Mouse (Mus musculus) liver, postnatal 0 days (tissue): ENCODE data around the gene Atg5. TPM values are rescaled to one million over a fixed set of nuclear protein-coding genes. Genes with fewer than 3 reads are reported as not detected.

Experiments used
- ATAC-seq: fragments of 200-750 bp; cut with Nextera tagmentation; 2 replicates; pipeline ENCODE4 v1.8.0; 2017; ENCODE audit warnings: mild to moderate bottlenecking, moderate library complexity
- DNase-seq: peaks from one replicate; pipeline ENCODE4 v3.0.0-alpha.2; 2016
- H3K27ac ChIP-seq: fragments of 300-500 bp; sonication (generic); 2 replicates; pipeline ENCODE4 v1.5.1; 2014; ENCODE audit warnings: antibody characterized with exemption, moderate library complexity, mild to moderate bottlenecking, low read depth
- H3K27me3 ChIP-seq: fragments of 300-500 bp; sonication (generic); 2 replicates; pipeline ENCODE4 v1.6.1; 2014; ENCODE audit warnings: low read length, control low read depth, mixed read lengths; ENCODE audit not compliant: insufficient read depth
- H3K36me3 ChIP-seq: fragments of 300-500 bp; sonication (generic); replicated peaks from 2 replicates; pipeline ENCODE4 v1.6.1; 2014; ENCODE audit warnings: mild to moderate bottlenecking, control low read depth, low read length, moderate library complexity, mixed read lengths; ENCODE audit not compliant: insufficient read depth
- H3K4me1 ChIP-seq: fragments of 300-500 bp; sonication (generic); 2 replicates; pipeline ENCODE4 v1.6.1; 2014; ENCODE audit warnings: antibody characterized with exemption, mild to moderate bottlenecking, control low read depth; ENCODE audit not compliant: insufficient read depth
- H3K4me2 ChIP-seq: fragments of 300-500 bp; sonication (generic); 2 replicates; pipeline ENCODE4 v1.6.1; 2014; ENCODE audit warnings: low read depth, mild to moderate bottlenecking, low read length, moderate library complexity, mixed read lengths
- H3K4me3 ChIP-seq: fragments of 300-500 bp; sonication (generic); 2 replicates; pipeline ENCODE4 v1.5.1; 2014; ENCODE audit warnings: low read depth, low read length
- H3K9ac ChIP-seq: fragments of 300-500 bp; sonication (generic); replicated peaks from 2 replicates; pipeline ENCODE4 v1.6.1; 2014; ENCODE audit warnings: mild to moderate bottlenecking, moderate library complexity
- H3K9me3 ChIP-seq: fragments of 300-500 bp; sonication (generic); 2 replicates; pipeline ENCODE4 v1.6.1; 2016; ENCODE audit warnings: mild to moderate bottlenecking, control low read depth, low read length, mixed read lengths
- CTCF ChIP-seq: sonication (generic); IDR thresholded peaks from 2 replicates; pipeline ENCODE4 v1.5.1; 2016; ENCODE audit warnings: antibody characterized with exemption, low read depth
- EP300 ChIP-seq: IDR thresholded peaks from 2 replicates; pipeline ENCODE4 v1.6.1; 2016; ENCODE audit warnings: antibody characterized with exemption, low read depth, mild to moderate bottlenecking
- WGBS: fragments of 180-500 bp; shearing (Covaris S2); extraction: QIAGEN DNeasy Blood & Tissue Kit; methylation state at CpG from one replicate; pipeline ENCODE4 v1.1.7; 2014; ENCODE audit not compliant: insufficient replicate concordance; 5-methylcytosine and 5-hydroxymethylcytosine counted together
- polyA plus RNA-seq: library from polyadenylated mRNA; unstranded; fragments of >200 nt; fragmentation: Nextera tagmentation; extraction: Ambion mirVana; gene quantifications from 2 replicates; pipeline ENCODE4 v1.2.1, GENCODE M21; 2015

The Atg5 gene
- polyA plus RNA-seq, 1 experiment from 2014 or later: 26.6 TPM

DNA sequence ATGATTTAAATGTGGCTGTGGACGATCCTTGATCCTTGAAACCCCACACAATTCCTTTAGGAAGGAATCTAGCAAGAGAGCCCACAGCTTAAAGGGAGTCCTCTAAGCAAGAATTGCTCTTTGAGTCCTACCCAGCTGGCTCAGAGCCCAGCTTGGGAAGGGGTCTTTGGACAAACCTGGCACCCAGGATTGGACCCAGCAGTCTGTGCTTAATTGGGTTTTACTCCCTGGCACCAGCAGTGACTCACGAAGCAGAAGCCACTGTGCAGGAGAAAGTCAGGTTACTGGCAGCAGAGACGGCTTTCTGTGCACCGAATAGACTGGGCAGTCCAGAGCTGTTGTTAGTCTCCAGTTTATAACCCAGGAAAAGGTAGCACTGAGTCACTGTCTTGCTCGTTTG, 117.1 kb downstream of the Atg5 start:
- 77% methylated on average over 5 of the region's 5 CpGs for WGBS

GRCm38 (mm10) chr10:44388706-44389233, 120.6 kb downstream of the Atg5 start:
- no peaks in the 10 kb centered on the region for H3K27me3 ChIP-seq
- H3K9ac ChIP-seq: no peak overlapping the region
- H3K27ac ChIP-seq: no peak overlapping the region
- ATAC-seq: no peak
- DNase-seq: no peak
- WGBS: 74% methylated on average over 11 of the region's 11 CpGs
- H3K4me2 ChIP-seq: no peak overlapping the region
- no peaks in the 10 kb centered on the region for H3K9me3 ChIP-seq
- TF ChIP-seq CTCF (no peak), EP300 (no peak)
- no peaks in the 10 kb centered on the region for H3K4me1 ChIP-seq
- no peaks in the 10 kb centered on the region for H3K36me3 ChIP-seq
- H3K4me3 ChIP-seq: no peak overlapping the region

More for the DNA sequence above, 117.1 kb downstream of the Atg5 start:
- DNase-seq: no peak
- ATAC-seq: no peak
- H3K27me3 ChIP-seq: no peaks in the 10 kb centered on the region
- no peaks in the 10 kb centered on the region for H3K36me3 ChIP-seq
- H3K4me2 ChIP-seq: no peak overlapping the region
- TF ChIP-seq EP300 (no peak), CTCF (no peak)
- no peak overlapping the region for H3K4me3 ChIP-seq
- no peaks in the 10 kb centered on the region for H3K9me3 ChIP-seq
- peaks cover 9% of the 10 kb centered on the region for H3K4me1 ChIP-seq
- no peak overlapping the region for H3K9ac ChIP-seq
- H3K27ac ChIP-seq: no peak overlapping the region

DNA sequence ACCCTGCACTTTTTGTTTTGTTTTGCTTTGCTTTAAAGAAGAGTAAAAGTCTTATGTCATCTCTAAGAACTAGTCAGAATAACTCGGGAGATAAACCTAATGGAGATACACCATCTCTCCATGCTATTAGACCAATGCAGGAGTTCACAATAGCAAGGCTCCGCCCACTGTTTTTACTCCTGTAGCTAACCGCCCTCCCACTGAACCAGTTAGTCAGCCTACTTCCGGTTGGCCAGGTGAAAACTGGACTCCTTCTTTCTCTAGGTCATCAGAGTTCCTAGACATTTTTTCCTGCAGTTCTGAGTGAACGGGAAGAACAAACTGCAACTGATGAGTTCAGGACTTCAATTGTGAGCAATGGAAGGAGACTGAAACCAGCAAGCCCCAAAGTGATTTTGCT, 122.1 kb downstream of the Atg5 start:
- H3K9ac ChIP-seq: no peak overlapping the region
- DNase-seq (no peak), ATAC-seq (no peak)
- H3K27ac ChIP-seq: no peak overlapping the region
- no peaks in the 10 kb centered on the region for H3K36me3 ChIP-seq
- H3K27me3 ChIP-seq: no peaks in the 10 kb centered on the region
- no peak for TF ChIP-seq EP300
- TF ChIP-seq CTCF: no peak
- H3K4me1 ChIP-seq: no peaks in the 10 kb centered on the region
- no peaks in the 10 kb centered on the region for H3K9me3 ChIP-seq
- 68% methylated on average over 5 of the region's 5 CpGs for WGBS
- no peak overlapping the region for H3K4me3 ChIP-seq
- H3K4me2 ChIP-seq: no peak overlapping the region

- Histone ChIP-seq H3K4me1 (no peaks in the 10 kb centered on the region), H3K9me3 (no peaks in the 10 kb centered on the region), H3K4me3 (no peak overlapping the region), H3K27me3 (no peaks in the 10 kb centered on the region), H3K4me2 (no peak overlapping the region), H3K27ac (no peak overlapping the region), H3K9ac (no peak overlapping the region), H3K36me3 (no peaks in the 10 kb centered on the region)
- TF ChIP-seq EP300 (no peak), CTCF (no peak)
- 47% methylated on average over 12 of the region's 12 CpGs for WGBS
- DNase-seq (no peak), ATAC-seq (no peak)
Observed at GRCm38 (mm10) chr10:44391509-44392290, 123.5 kb downstream of the Atg5 start.

- Histone ChIP-seq H3K4me3 (no peak overlapping the region), H3K9ac (no peak overlapping the region), H3K4me1 (no peaks in the 10 kb centered on the region), H3K36me3 (no peaks in the 10 kb centered on the region), H3K27me3 (no peaks in the 10 kb centered on the region), H3K9me3 (no peaks in the 10 kb centered on the region), H3K4me2 (no peak overlapping the region), H3K27ac (no peak overlapping the region)
- 78% methylated on average over 8 of the region's 8 CpGs for WGBS
- DNase-seq (no peak), ATAC-seq (no peak)
- TF ChIP-seq CTCF (no peak), EP300 (no peak)
Observed at GRCm38 (mm10) chr10:44392855-44393254, 124.7 kb downstream of the Atg5 start.

- ATAC-seq (no peak), DNase-seq (no peak)
- H3K27ac ChIP-seq: no peak overlapping the region
- H3K36me3 ChIP-seq: no peaks in the 10 kb centered on the region
- H3K4me3 ChIP-seq: no peak overlapping the region
- H3K27me3 ChIP-seq: no peaks in the 10 kb centered on the region
- H3K9ac ChIP-seq: no peak overlapping the region
- 49% methylated on average over 3 of the region's 3 CpGs for WGBS
- no peaks in the 10 kb centered on the region for H3K9me3 ChIP-seq
- TF ChIP-seq EP300: no peak
- TF ChIP-seq CTCF: no peak
- no peak overlapping the region for H3K4me2 ChIP-seq
- H3K4me1 ChIP-seq: no peaks in the 10 kb centered on the region
Observed at GRCm38 (mm10) chr10:44400119-44400518, 132.0 kb downstream of the Atg5 start.
